Mouse (Mus musculus) bone marrow macrophage, adult 2 months (primary cell): ENCODE data around the gene Slc2a5.

Source experiments
- CTCF ChIP-seq: IDR thresholded peaks from 2 replicates; pipeline ENCODE4 v1.5.1; 2012; ENCODE audit warnings: low read depth, mild to moderate bottlenecking, low read length, moderate library complexity
- POLR2A ChIP-seq: IDR thresholded peaks from 2 replicates; pipeline ENCODE4 v1.6.1; 2012; ENCODE audit warnings: mild to moderate bottlenecking, low read depth, low read length, borderline replicate concordance

GRCm38 (mm10) chr4:150091887-150092582, 27.0 kb upstream of the Slc2a5 start:
- TF ChIP-seq CTCF (peak; percentile 96), POLR2A (no peak)
